Mouse (Mus musculus) forebrain, embryonic 14.5 days (tissue): ENCODE measurements around the gene Srsf3. TPM values are rescaled to one million over a fixed set of nuclear protein-coding genes. Genes with fewer than 3 reads are reported as not detected.

Experiments
- ATAC-seq: fragments of 200-750 bp; cut with Nextera tagmentation; 2 replicates; pipeline ENCODE4 v1.8.0; 2017; ENCODE audit warnings: mild to moderate bottlenecking, moderate library complexity
- DNase-seq: peaks from one replicate; pipeline ENCODE4 v3.0.0-alpha.2; 2015; ENCODE audit warnings: low spot score
- H3K27ac ChIP-seq: fragments of 300-500 bp; sonication (generic); 2 replicates; pipeline ENCODE4 v1.5.1; 2014; ENCODE audit warnings: low read depth, mild to moderate bottlenecking, control low read depth, low read length, moderate library complexity
- H3K27me3 ChIP-seq: fragments of 300-500 bp; sonication (generic); replicated peaks from 2 replicates; pipeline ENCODE4 v1.6.1; 2014; ENCODE audit warnings: low read length, control low read depth, mixed read lengths; ENCODE audit not compliant: control insufficient read depth, insufficient read depth
- H3K36me3 ChIP-seq: fragments of 300-500 bp; sonication (generic); 2 replicates; pipeline ENCODE4 v1.6.1; 2014; ENCODE audit warnings: low read length, control low read depth; ENCODE audit not compliant: control insufficient read depth, insufficient read depth
- H3K4me1 ChIP-seq: fragments of 300-500 bp; sonication (generic); 2 replicates; pipeline ENCODE4 v1.6.1; 2014; ENCODE audit warnings: antibody characterized with exemption, low read length, control low read depth; ENCODE audit not compliant: control insufficient read depth, insufficient read depth
- H3K4me2 ChIP-seq: fragments of 300-500 bp; sonication (generic); 2 replicates; pipeline ENCODE4 v1.6.1; 2014; ENCODE audit warnings: mild to moderate bottlenecking, control low read depth, low read length
- H3K4me3 ChIP-seq: fragments of 300-500 bp; sonication (generic); 2 replicates; pipeline ENCODE4 v1.5.1; 2014; ENCODE audit warnings: low read depth, low read length, control low read depth
- H3K9ac ChIP-seq: fragments of 300-500 bp; sonication (generic); 2 replicates; pipeline ENCODE4 v1.6.1; 2014; ENCODE audit warnings: mild to moderate bottlenecking, low read length, control low read depth, moderate library complexity
- H3K9me3 ChIP-seq: fragments of 300-500 bp; sonication (generic); replicated peaks from 2 replicates; pipeline ENCODE4 v1.6.1; 2016; ENCODE audit warnings: low read length, control low read depth, mixed read lengths; ENCODE audit not compliant: control insufficient read depth
- WGBS: fragments of 180-500 bp; shearing (Covaris S2); extraction: QIAGEN DNeasy Blood & Tissue Kit; methylation state at CpG from one replicate; pipeline ENCODE4 v1.1.7; 2014; 5-methylcytosine and 5-hydroxymethylcytosine counted together
- polyA plus RNA-seq: library from polyadenylated mRNA; unstranded; fragments of >200 nt; fragmentation: Nextera tagmentation; extraction: Ambion mirVana; gene quantifications from 2 replicates; pipeline ENCODE4 v1.2.1, GENCODE M21; 2014

Srsf3 gene
- polyA plus RNA-seq, 1 experiment from 2014 or later: 712 TPM

DNA sequence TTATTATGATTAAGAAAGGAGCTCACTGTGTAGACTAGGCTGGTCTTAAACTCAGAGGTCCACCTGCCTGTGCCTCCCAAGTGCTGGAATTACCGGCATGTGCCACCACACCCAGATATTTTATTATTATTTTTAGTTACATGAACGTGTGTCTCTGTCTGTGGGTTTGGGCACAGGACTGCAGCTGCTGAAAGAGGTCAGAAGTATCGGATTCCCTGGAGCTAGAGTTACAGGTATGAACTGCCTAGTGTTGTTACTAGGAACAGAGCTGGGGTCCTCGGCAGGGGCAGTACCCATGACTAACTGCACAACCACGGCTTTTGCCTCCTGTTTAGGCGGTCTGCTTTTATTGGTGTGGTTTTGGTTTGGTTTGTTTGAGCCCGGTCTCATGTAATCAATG is 23.8 kb downstream of the Srsf3 start:
- no peak overlapping the region for H3K9ac ChIP-seq
- H3K4me2 ChIP-seq: no peak overlapping the region
- no peak for DNase-seq
- no peaks in the 10 kb centered on the region for H3K27me3 ChIP-seq
- no peak overlapping the region for H3K4me3 ChIP-seq
- 53% methylated on average over 7 of the region's 7 CpGs for WGBS
- peaks cover 8% of the 10 kb centered on the region for H3K4me1 ChIP-seq
- H3K36me3 ChIP-seq: no peaks in the 10 kb centered on the region
- no peak overlapping the region for H3K27ac ChIP-seq
- no peaks in the 10 kb centered on the region for H3K9me3 ChIP-seq
- ATAC-seq: no peak

DNA sequence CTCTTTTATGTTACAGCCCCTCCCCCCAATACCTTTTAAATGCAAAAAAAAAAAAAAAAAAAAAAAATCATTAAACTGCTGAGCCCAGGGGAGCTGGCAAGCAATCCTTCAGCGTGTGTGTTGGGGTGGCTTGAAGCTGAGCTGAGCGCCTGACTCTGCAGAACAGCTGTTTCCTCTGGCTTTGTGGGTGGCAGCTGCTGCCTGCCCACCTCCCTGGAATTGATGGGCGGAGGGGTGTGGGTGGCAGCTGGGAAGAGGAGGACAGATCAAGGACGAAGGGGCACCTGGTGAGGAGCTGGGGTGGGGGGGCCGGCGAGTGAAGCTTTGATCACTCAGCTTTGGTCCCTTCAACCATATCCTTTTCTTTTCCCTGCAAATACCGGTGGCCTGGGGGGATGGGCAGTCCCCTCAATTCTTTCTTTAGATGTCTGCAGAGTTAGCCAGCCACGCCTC is 24.3 kb downstream of the Srsf3 start:
- peak; percentile 40; the same call in 1 of the 2 replicates for ATAC-seq
- Histone ChIP-seq H3K36me3 (no peaks in the 10 kb centered on the region), H3K27me3 (no peaks in the 10 kb centered on the region), H3K4me3 (no peak overlapping the region), H3K4me2 (no peak overlapping the region), H3K9ac (no peak overlapping the region), H3K4me1 (peaks cover 8% of the 10 kb centered on the region), H3K9me3 (no peaks in the 10 kb centered on the region), H3K27ac (no peak overlapping the region; the same call in 1 of the 2 replicates)
- 8% methylated on average over 8 of the region's 8 CpGs for WGBS
- DNase-seq: no peak

DNA sequence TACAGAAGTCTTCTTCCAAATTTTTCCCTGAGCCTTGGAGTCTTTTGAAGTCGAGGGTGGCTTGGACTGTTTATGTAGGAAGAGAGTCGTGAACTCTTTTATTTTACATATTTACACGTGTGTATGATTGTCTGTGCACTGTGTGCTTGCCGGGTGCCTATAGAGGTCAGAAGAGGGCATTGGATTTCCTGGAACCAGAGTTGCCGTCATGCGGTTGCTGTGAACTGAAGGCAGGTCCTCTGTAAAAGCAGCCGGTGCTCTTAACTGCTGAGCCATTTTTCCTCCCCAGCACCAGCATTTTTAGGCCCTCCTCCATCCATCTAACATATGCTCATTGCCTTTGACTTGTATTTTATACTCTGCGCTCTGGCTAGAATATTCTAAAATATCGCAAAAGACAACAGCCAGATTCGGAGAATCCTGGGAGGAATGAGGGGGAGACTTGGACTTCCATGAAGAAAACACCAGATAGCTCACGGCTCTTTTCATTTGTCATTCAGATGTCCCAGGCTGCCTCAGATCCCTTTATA is 25.0 kb downstream of the Srsf3 start:
- no peak for ATAC-seq
- no peak overlapping the region for H3K27ac ChIP-seq
- 89% methylated on average over 11 of the region's 11 CpGs for WGBS
- H3K36me3 ChIP-seq: no peaks in the 10 kb centered on the region
- H3K4me1 ChIP-seq: peaks cover 8% of the 10 kb centered on the region
- no peaks in the 10 kb centered on the region for H3K9me3 ChIP-seq
- H3K9ac ChIP-seq: no peak overlapping the region
- H3K27me3 ChIP-seq: no peaks in the 10 kb centered on the region
- no peak for DNase-seq
- H3K4me3 ChIP-seq: no peak overlapping the region
- no peak overlapping the region for H3K4me2 ChIP-seq

GRCm38 (mm10) chr17:29057961-29058360 is 25.5 kb downstream of the Srsf3 start:
- no peaks in the 10 kb centered on the region for H3K9me3 ChIP-seq
- no peak for DNase-seq
- no peaks in the 10 kb centered on the region for H3K27me3 ChIP-seq
- no peak overlapping the region for H3K4me2 ChIP-seq
- H3K36me3 ChIP-seq: no peaks in the 10 kb centered on the region
- H3K4me3 ChIP-seq: no peak overlapping the region
- 87% methylated on average over 10 of the region's 10 CpGs for WGBS
- no peak overlapping the region for H3K9ac ChIP-seq
- H3K4me1 ChIP-seq: peaks cover 8% of the 10 kb centered on the region
- ATAC-seq: no peak
- H3K27ac ChIP-seq: no peak overlapping the region

GRCm38 (mm10) chr17:29058487-29058886 is 26.1 kb downstream of the Srsf3 start:
- no peak overlapping the region for H3K4me2 ChIP-seq
- WGBS: 83% methylated on average over 8 of the region's 8 CpGs
- no peak for ATAC-seq
- H3K27me3 ChIP-seq: no peaks in the 10 kb centered on the region
- H3K27ac ChIP-seq: no peak overlapping the region
- H3K36me3 ChIP-seq: no peaks in the 10 kb centered on the region
- no peaks in the 10 kb centered on the region for H3K9me3 ChIP-seq
- DNase-seq: no peak
- no peak overlapping the region for H3K9ac ChIP-seq
- H3K4me3 ChIP-seq: no peak overlapping the region
- peaks cover 8% of the 10 kb centered on the region for H3K4me1 ChIP-seq

GRCm38 (mm10) chr17:29059581-29059980 is 27.2 kb downstream of the Srsf3 start:
- H3K27me3 ChIP-seq: no peaks in the 10 kb centered on the region
- no peak overlapping the region for H3K27ac ChIP-seq
- H3K4me2 ChIP-seq: no peak overlapping the region
- no peak overlapping the region for H3K4me3 ChIP-seq
- H3K36me3 ChIP-seq: no peaks in the 10 kb centered on the region
- DNase-seq (no peak), ATAC-seq (no peak)
- peaks cover 8% of the 10 kb centered on the region for H3K4me1 ChIP-seq
- 91% methylated on average over 3 of the region's 3 CpGs for WGBS
- no peak overlapping the region for H3K9ac ChIP-seq
- no peaks in the 10 kb centered on the region for H3K9me3 ChIP-seq

- DNase-seq (no peak), ATAC-seq (no peak)
- Histone ChIP-seq H3K36me3 (no peaks in the 10 kb centered on the region), H3K27me3 (no peaks in the 10 kb centered on the region), H3K9ac (no peak overlapping the region), H3K9me3 (no peaks in the 10 kb centered on the region), H3K4me3 (no peak overlapping the region), H3K4me2 (no peak overlapping the region), H3K27ac (no peak overlapping the region), H3K4me1 (peaks cover 8% of the 10 kb centered on the region)
- WGBS: 85% methylated on average over 9 of the region's 9 CpGs
Measured at GRCm38 (mm10) chr17:29060946-29061345, 28.5 kb downstream of the Srsf3 start.

DNA sequence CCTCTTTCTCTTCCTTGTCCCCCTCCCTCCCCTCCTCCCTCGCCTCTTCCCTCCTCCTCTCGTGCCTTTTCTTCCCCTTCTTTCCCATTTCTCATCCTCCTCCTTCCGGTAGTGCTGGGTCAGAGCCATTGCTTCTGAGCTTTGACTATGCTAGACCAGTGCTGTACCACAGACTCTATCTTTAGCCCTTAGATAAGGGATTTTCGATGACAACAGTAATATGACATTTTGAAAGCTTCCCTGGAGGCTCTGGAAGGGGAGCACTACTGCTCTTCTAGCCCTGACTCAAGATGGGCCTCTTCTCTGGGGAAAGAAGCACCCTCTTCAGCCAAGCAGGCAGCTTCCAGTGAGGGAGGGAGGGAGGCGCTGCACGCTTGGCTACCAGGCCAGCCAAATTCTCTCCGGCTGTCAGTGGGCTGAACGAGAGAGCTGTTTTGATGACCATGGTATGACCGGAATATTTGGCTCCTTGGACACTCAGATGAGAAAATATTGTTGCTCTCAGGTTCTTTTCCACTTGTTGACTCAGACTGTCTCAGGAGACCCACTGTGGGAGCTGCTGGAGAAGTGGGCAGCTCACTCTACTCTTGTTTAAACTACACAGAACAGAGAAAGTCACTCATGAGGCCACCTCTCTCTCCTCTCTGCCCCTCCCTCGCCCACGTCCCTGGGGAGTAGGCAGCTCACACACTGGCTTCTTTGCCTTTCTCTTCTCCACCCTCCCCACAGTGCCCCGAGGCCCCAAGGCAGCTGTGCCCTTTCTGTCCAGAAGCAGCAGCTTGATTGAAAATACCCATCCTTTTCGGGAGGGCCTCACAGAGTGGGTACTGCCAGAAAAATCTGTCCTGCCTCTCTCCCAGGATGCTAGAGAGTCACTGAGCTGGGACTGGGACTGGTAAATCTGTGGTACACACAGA is 29.9 kb downstream of the Srsf3 start:
- WGBS: 56% methylated on average over 13 of the region's 13 CpGs

More for the DNA sequence above, 29.9 kb downstream of the Srsf3 start:
- Histone ChIP-seq H3K4me1 (no peaks in the 10 kb centered on the region), H3K9me3 (no peaks in the 10 kb centered on the region), H3K27ac (no peak overlapping the region), H3K4me2 (no peak overlapping the region), H3K27me3 (no peaks in the 10 kb centered on the region), H3K9ac (0 out of 2 replicates have a peak overlapping the region, but pooled peaks have one; percentile 29), H3K4me3 (no peak overlapping the region), H3K36me3 (no peaks in the 10 kb centered on the region)
- ATAC-seq (no peak), DNase-seq (no peak)
